Mouse (Mus musculus) CH12.LX (cell line): ENCODE measurements around the gene 2010109A12Rik. TPM values are rescaled to one million over a fixed set of nuclear protein-coding genes. Genes with fewer than 3 reads are reported as not detected.
A peak's percentile ranks its signal among the peaks of the same experiment; 100 is the strongest.

Source experiments
- DNase-seq: peaks from one replicate; pipeline ENCODE4 v3.0.0-alpha.2; 2013; ENCODE audit errors: extremely low read depth
- H3K27ac ChIP-seq: 2 replicates; pipeline ENCODE4 v1.5.1; 2012; ENCODE audit warnings: low read depth, mild to moderate bottlenecking, control low read depth, moderate library complexity; ENCODE audit not compliant: insufficient read depth
- H3K27me3 ChIP-seq: replicated peaks from 2 replicates; pipeline ENCODE3; 2012; ENCODE audit warnings: inconsistent platforms
- H3K36me3 ChIP-seq, 2 experiments: replicated peaks in 1 of 2; 2 replicates each; pipeline versions ENCODE3 to v1.6.1; 2012; ENCODE audit warnings: inconsistent platforms in 1 of 2, low read length in 1 of 2, mild to moderate bottlenecking in 1 of 2, mixed read lengths in 1 of 2, moderate library complexity in 1 of 2; ENCODE audit not compliant: control insufficient read depth in 1 of 2, insufficient read depth in 1 of 2
- H3K4me1 ChIP-seq, 2 experiments: 2 replicates each; pipeline ENCODE4 v1.6.1; 2012; ENCODE audit warnings: inconsistent platforms in 1 of 2, moderate library complexity in 1 of 2; ENCODE audit not compliant: insufficient read depth in 2 of 2, control insufficient read depth in 1 of 2
- H3K4me2 ChIP-seq: 2 replicates; pipeline ENCODE4 v1.6.1; 2012; ENCODE audit warnings: low read depth, mild to moderate bottlenecking, control low read depth; ENCODE audit not compliant: poor library complexity, insufficient read depth, severe bottlenecking
- H3K4me3 ChIP-seq, 3 experiments: fragments of 150-350 bp in 1 of 3; sonication (generic) in 1 of 3; replicated peaks in 1 of 3; 2 replicates each; pipeline versions ENCODE3 to v1.5.1; 2011 to 2012; ENCODE audit warnings: low read depth in 2 of 3, low read length in 2 of 3, mild to moderate bottlenecking in 2 of 3, moderate library complexity in 2 of 3, control low read depth in 1 of 3, improper control_type of control experiment in 1 of 3, inconsistent platforms in 1 of 3, mixed read lengths in 1 of 3; ENCODE audit not compliant: poor library complexity in 1 of 3
- H3K79me2 ChIP-seq: replicated peaks from 2 replicates; pipeline ENCODE4 v1.6.1; 2012; ENCODE audit warnings: mild to moderate bottlenecking, moderate library complexity; ENCODE audit not compliant: control insufficient read depth, poor library complexity, insufficient read depth, severe bottlenecking; ENCODE audit errors: extremely low read depth
- H3K9ac ChIP-seq: 2 replicates; pipeline ENCODE4 v1.6.1; 2012; ENCODE audit warnings: low read depth, mild to moderate bottlenecking, control low read depth, moderate library complexity; ENCODE audit not compliant: insufficient read depth
- H3K9me3 ChIP-seq: replicated peaks from 2 replicates; pipeline ENCODE3; 2012; ENCODE audit warnings: low read length, inconsistent platforms, mixed read lengths
- BHLHE40 ChIP-seq: IDR thresholded peaks from 2 replicates; pipeline ENCODE4 v1.6.1; 2011; ENCODE audit warnings: mild to moderate bottlenecking, low read depth, low read length, improper control_type of control experiment
- CHD1 ChIP-seq: IDR thresholded peaks from 2 replicates; pipeline ENCODE4 v1.6.1; 2012; ENCODE audit warnings: low read depth, low read length, improper control_type of control experiment, inconsistent platforms
- CTCF ChIP-seq, 2 experiments: IDR thresholded peaks in 1 of 2; conservative IDR thresholded peaks in 1 of 2; 2 replicates each; pipeline ENCODE4 v1.5.1; 2011 to 2012; ENCODE audit warnings: low read depth in 2 of 2, low read length in 2 of 2, improper control_type of control experiment in 1 of 2, inconsistent platforms in 1 of 2, mild to moderate bottlenecking in 1 of 2, moderate library complexity in 1 of 2
- ELF1 ChIP-seq: IDR thresholded peaks from 2 replicates; pipeline ENCODE4 v1.6.1; 2014; ENCODE audit warnings: low read depth, mild to moderate bottlenecking, inconsistent platforms, low read length, improper control_type of control experiment
- EP300 ChIP-seq: IDR thresholded peaks from 2 replicates; pipeline ENCODE4 v1.6.1; 2011; ENCODE audit warnings: low read length, improper control_type of control experiment
- ETS1 ChIP-seq: conservative IDR thresholded peaks from 2 replicates; pipeline ENCODE4 v1.6.1; 2012; ENCODE audit warnings: low read depth, mild to moderate bottlenecking, inconsistent platforms, low read length, improper control_type of control experiment, moderate library complexity
- GABPA ChIP-seq: IDR thresholded peaks from 2 replicates; pipeline ENCODE4 v1.6.1; 2012; ENCODE audit warnings: low read depth, low read length, improper control_type of control experiment, inconsistent platforms; ENCODE audit not compliant: insufficient replicate concordance
- IRF4 ChIP-seq: IDR thresholded peaks from 2 replicates; pipeline ENCODE4 v1.6.1; 2014; ENCODE audit warnings: low read depth, mild to moderate bottlenecking, inconsistent platforms, low read length, improper control_type of control experiment
- JUND ChIP-seq: conservative IDR thresholded peaks from 2 replicates; pipeline ENCODE4 v1.6.1; 2011; ENCODE audit warnings: low read depth, low read length, improper control_type of control experiment
- MAX ChIP-seq: IDR thresholded peaks from 2 replicates; pipeline ENCODE4 v1.6.1; 2011; ENCODE audit warnings: low read length, improper control_type of control experiment
- MEF2A ChIP-seq: IDR thresholded peaks from 2 replicates; pipeline ENCODE4 v1.6.1; 2014; ENCODE audit warnings: low read depth, mild to moderate bottlenecking, inconsistent platforms, low read length, improper control_type of control experiment, borderline replicate concordance
- MXI1 ChIP-seq: IDR thresholded peaks from 2 replicates; pipeline ENCODE4 v1.6.1; 2011; ENCODE audit warnings: mild to moderate bottlenecking, low read depth, low read length, improper control_type of control experiment
- MYC ChIP-seq: IDR thresholded peaks from 2 replicates; pipeline ENCODE4 v1.6.1; 2011; ENCODE audit warnings: low read depth, mild to moderate bottlenecking, improper control_type of control experiment, low read length
- NRF1 ChIP-seq: IDR thresholded peaks from 2 replicates; pipeline ENCODE4 v1.6.1; 2014; ENCODE audit warnings: low read depth, mild to moderate bottlenecking, inconsistent platforms, low read length, improper control_type of control experiment, moderate library complexity
- PAX5 ChIP-seq: IDR thresholded peaks from 2 replicates; pipeline ENCODE4 v1.6.1; 2012; ENCODE audit warnings: low read length, inconsistent platforms, mixed read lengths
- RAD21 ChIP-seq: IDR thresholded peaks from 2 replicates; pipeline ENCODE4 v1.6.1; 2011; ENCODE audit warnings: low read depth, mild to moderate bottlenecking, low read length, improper control_type of control experiment, moderate library complexity
- RCOR1 ChIP-seq: conservative IDR thresholded peaks from 2 replicates; pipeline ENCODE4 v1.6.1; 2012; ENCODE audit warnings: low read depth, mild to moderate bottlenecking, inconsistent platforms, low read length, improper control_type of control experiment
- SIN3A ChIP-seq: IDR thresholded peaks from 2 replicates; pipeline ENCODE4 v1.6.1; 2012; ENCODE audit warnings: low read length, improper control_type of control experiment, inconsistent platforms
- SMC3 ChIP-seq: IDR thresholded peaks from 2 replicates; pipeline ENCODE4 v1.6.1; 2011; ENCODE audit warnings: low read depth, low read length, improper control_type of control experiment
- TBP ChIP-seq: conservative IDR thresholded peaks from 2 replicates; pipeline ENCODE4 v1.6.1; 2011; ENCODE audit warnings: low read depth, low read length, improper control_type of control experiment
- TCF12 ChIP-seq: IDR thresholded peaks from 2 replicates; pipeline ENCODE4 v1.6.1; 2014; ENCODE audit warnings: low read depth, mild to moderate bottlenecking, inconsistent platforms, low read length, improper control_type of control experiment
- USF2 ChIP-seq: conservative IDR thresholded peaks from 2 replicates; pipeline ENCODE4 v1.6.1; 2011; ENCODE audit warnings: low read depth, low read length, improper control_type of control experiment
- ZKSCAN1 ChIP-seq: IDR thresholded peaks from 2 replicates; pipeline ENCODE4 v1.6.1; 2012; ENCODE audit warnings: low read depth, inconsistent platforms, low read length, improper control_type of control experiment, borderline replicate concordance
- ZMIZ1 ChIP-seq: IDR thresholded peaks from 2 replicates; pipeline ENCODE4 v1.6.1; 2012; ENCODE audit warnings: low read depth, mild to moderate bottlenecking, inconsistent platforms, low read length, improper control_type of control experiment
- dilution Hi-C: fragments of 300-500 bp; cut with MboI; formaldehyde crosslinking; loops from 2 replicates; pipeline ENCODE4 v1.14.3; 2020; ENCODE audit warnings: low sequenced_read_pairs; ENCODE audit not compliant: extremely low pct_unique_long_range_greater_than_20kb, extremely low pct_ligation_motif_present
- in situ Hi-C: fragments of 300-500 bp; cut with MboI; formaldehyde crosslinking; loops from 3 replicates; pipeline ENCODE4 v1.14.3; 2019; ENCODE audit warnings: low sequenced_read_pairs, low pct_ligation_motif_present, low pct_unique_long_range_greater_than_20kb, mixed read lengths
- polyA plus RNA-seq: library from polyadenylated mRNA; unstranded; fragments of >175 nt; gene quantifications from 2 replicates; pipeline ENCODE4 v1.2.1, GENCODE M21; 2012; ENCODE audit warnings: low read depth; ENCODE audit not compliant: insufficient read length
- total RNA-seq, 2 experiments: library from RNA; depleted of rRNA; stranded (reverse); fragments of 300-350 nt in 1 of 2; fragments of >200 nt in 1 of 2; gene quantifications; 2 replicates each; pipeline ENCODE4 v1.2.3; 2012 to 2014

Gene 2010109A12Rik
- total and polyA plus RNA-seq, 3 experiments: 0.42 TPM; not detected in 2

DNA sequence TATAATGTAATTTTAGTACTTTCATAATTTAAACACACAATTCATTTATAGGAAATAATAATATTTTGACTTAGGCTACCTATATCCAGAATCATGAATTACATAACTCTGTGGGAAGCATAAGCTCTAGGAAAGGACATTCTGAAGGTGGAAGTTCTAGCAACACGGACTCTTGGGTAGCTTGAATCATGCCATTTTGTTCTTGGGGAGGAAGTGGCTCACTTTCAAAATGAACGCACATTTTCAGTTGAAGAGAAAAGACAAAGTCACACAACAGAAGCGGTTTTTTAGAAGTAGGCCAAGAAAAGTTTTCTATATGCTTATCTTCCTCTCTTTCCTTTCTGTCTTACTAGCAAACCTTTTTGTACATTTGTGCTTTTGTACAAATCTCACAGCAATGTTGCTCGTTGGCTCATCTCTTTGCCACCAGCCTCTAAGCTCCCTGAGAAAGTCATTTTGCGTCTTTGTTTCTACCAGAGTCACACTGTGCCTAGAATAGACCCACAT is 49.5 kb downstream of the 2010109A12Rik start:
- H3K27ac ChIP-seq: no peak overlapping the region
- no peaks in the 10 kb centered on the region for H3K79me2 ChIP-seq
- peaks cover 0 to 11% of the 10 kb centered on the region in 2 experiments; a peak in 1 of 4 replicates for H3K4me1 ChIP-seq
- dilution Hi-C loops: no loop called here
- H3K4me3 ChIP-seq: no peak overlapping the region
- no peak overlapping the region for H3K4me2 ChIP-seq
- no peak for DNase-seq
- H3K9me3 ChIP-seq: peaks cover 8% of the 10 kb centered on the region
- TF ChIP-seq IRF4 (peak; percentile 81), NRF1 (no peak), EP300 (peak; percentile 69), TCF12 (no peak), RCOR1 (no peak), BHLHE40 (no peak)
- no peak overlapping the region for H3K9ac ChIP-seq
- no peaks in the 10 kb centered on the region for H3K27me3 ChIP-seq
- in situ Hi-C loops: no loop called here
- no peaks in the 10 kb centered on the region for H3K36me3 ChIP-seq

DNA sequence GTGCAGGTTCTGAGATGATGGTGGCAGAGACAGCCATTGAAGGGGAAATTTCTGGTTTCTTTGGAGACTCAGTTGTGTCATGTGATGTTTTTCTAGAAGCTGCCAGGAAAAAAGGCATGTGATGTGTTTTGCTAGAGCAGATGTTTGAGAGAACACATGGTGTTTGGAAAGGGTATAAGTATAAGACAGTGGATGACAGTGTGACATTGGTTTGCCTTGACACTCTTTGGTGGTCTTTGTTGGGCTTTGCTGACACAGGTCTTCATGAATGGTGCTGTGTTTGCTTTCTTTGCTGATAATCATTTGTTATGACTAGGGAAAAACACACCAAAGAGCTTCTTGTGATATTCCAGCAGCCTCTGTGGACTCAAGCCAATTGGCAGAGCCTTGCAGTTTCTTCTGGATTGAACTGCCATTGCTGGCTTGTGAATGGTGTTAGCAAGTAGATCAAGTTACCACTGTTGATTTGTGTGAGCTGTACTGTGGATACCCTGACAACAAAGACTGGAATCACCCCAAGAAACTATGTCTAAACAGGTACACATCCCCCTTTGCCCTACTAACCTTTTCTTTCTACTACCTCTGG is 50.6 kb downstream of the 2010109A12Rik start:
- Histone ChIP-seq H3K4me1 (peaks cover 0 to 11% of the 10 kb centered on the region in 2 experiments; a peak in 1 of 4 replicates), H3K9me3 (peaks cover 8% of the 10 kb centered on the region), H3K4me3 (no peak overlapping the region), H3K36me3 (no peaks in the 10 kb centered on the region), H3K4me2 (no peak overlapping the region), H3K27me3 (no peaks in the 10 kb centered on the region), H3K9ac (no peak overlapping the region), H3K79me2 (no peaks in the 10 kb centered on the region), H3K27ac (no peak overlapping the region)
- DNase-seq: no peak
- TF ChIP-seq CTCF (conservative IDR thresholded peaks at IDR 0.05 in 1 of 2, IDR thresholded peaks at IDR 0.05 in 1 of 2; ENCODE audit: low read depth in 2 of 2, low read length in 2 of 2) (no peak), SIN3A (no peak), RCOR1 (no peak), MXI1 (no peak), GABPA (no peak), ELF1 (no peak), MYC (no peak)
- dilution Hi-C loops: no loop called here
- in situ Hi-C loops: no loop called here

DNA sequence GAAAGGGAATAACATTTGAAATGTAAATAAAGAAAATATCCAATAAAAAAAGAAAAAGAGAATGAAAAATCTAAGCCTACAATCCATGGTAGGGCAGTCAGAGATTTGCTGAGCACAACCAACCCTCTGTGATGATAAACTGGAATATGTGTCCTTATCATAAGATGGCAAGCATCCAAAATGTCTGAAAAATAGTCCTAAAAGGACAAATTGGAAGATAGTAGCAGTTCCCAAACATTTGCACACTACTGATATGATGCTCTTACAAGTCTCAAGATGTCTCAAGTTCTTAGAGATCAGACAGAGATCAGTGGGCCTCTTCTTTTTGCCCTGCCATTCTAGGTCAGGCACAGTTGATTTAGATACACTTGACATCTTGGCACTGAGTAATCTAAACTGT is 53.0 kb downstream of the 2010109A12Rik start:
- no peak overlapping the region for H3K9ac ChIP-seq
- dilution Hi-C loops: no loop called here
- in situ Hi-C loops: no loop called here
- no peak for TF ChIP-seq ZKSCAN1
- TF ChIP-seq TBP: no peak
- TF ChIP-seq NRF1: no peak
- no peak for TF ChIP-seq RAD21
- no peak for TF ChIP-seq JUND
- TF ChIP-seq MEF2A: no peak
- no peak for TF ChIP-seq BHLHE40
- TF ChIP-seq RCOR1: no peak
- TF ChIP-seq USF2: no peak
- TF ChIP-seq MXI1: no peak
- TF ChIP-seq ZMIZ1: no peak
- no peak for TF ChIP-seq PAX5
- no peak for TF ChIP-seq CHD1
- no peak for TF ChIP-seq SMC3
- TF ChIP-seq IRF4: no peak
- no peak for TF ChIP-seq ETS1
- TF ChIP-seq MAX: no peak
- TF ChIP-seq SIN3A: no peak

More for the DNA sequence above, 53.0 kb downstream of the 2010109A12Rik start:
- Histone ChIP-seq H3K79me2 (no peaks in the 10 kb centered on the region), H3K27me3 (no peaks in the 10 kb centered on the region), H3K4me1 (peaks cover 6 to 23% of the 10 kb centered on the region in 2 experiments; a peak in 3 of 4 replicates), H3K4me3 (no peak overlapping the region), H3K9me3 (peaks cover 7% of the 10 kb centered on the region), H3K27ac (no peak overlapping the region), H3K4me2 (no peak overlapping the region), H3K36me3 (no peaks in the 10 kb centered on the region)
- no peak for DNase-seq
